Mouse (Mus musculus) neural tube, embryonic 15.5 days (tissue): ENCODE measurements around the gene Cd164l2. TPM values are rescaled to one million over a fixed set of nuclear protein-coding genes. Genes with fewer than 3 reads are reported as not detected.
A peak's percentile ranks its signal among the peaks of the same experiment; 100 is the strongest.

ENCODE experiments used
- ATAC-seq: fragments of 200-750 bp; cut with Nextera tagmentation; 2 replicates; pipeline ENCODE4 v1.8.0; 2017; ENCODE audit warnings: mild to moderate bottlenecking, moderate TSS enrichment, moderate library complexity; ENCODE audit not compliant: low FRiP score
- H3K27ac ChIP-seq: fragments of 300-500 bp; sonication (generic); replicated peaks from 2 replicates; pipeline ENCODE4 v1.5.1; 2015; ENCODE audit warnings: mild to moderate bottlenecking, inconsistent platforms
- H3K27me3 ChIP-seq: fragments of 300-500 bp; sonication (generic); replicated peaks from 2 replicates; pipeline ENCODE4 v1.6.1; 2015; ENCODE audit warnings: inconsistent platforms
- H3K36me3 ChIP-seq: fragments of 300-500 bp; sonication (generic); 2 replicates; pipeline ENCODE4 v1.6.1; 2015; ENCODE audit warnings: inconsistent platforms
- H3K4me1 ChIP-seq: fragments of 300-500 bp; sonication (generic); 2 replicates; pipeline ENCODE4 v1.6.1; 2015; ENCODE audit warnings: inconsistent platforms
- H3K4me2 ChIP-seq: fragments of 300-500 bp; sonication (generic); 2 replicates; pipeline ENCODE4 v1.6.1; 2015; ENCODE audit warnings: inconsistent platforms, mild to moderate bottlenecking, moderate library complexity
- H3K4me3 ChIP-seq: fragments of 300-500 bp; sonication (generic); replicated peaks from 2 replicates; pipeline ENCODE4 v1.5.1; 2015; ENCODE audit warnings: mild to moderate bottlenecking, inconsistent platforms
- H3K9ac ChIP-seq: fragments of 300-500 bp; sonication (generic); replicated peaks from 2 replicates; pipeline ENCODE4 v1.6.1; 2015; ENCODE audit warnings: mild to moderate bottlenecking, inconsistent platforms
- H3K9me3 ChIP-seq: fragments of 300-500 bp; sonication (generic); replicated peaks from 2 replicates; pipeline ENCODE4 v1.6.1; 2016; ENCODE audit warnings: inconsistent platforms
- WGBS: fragments of 180-500 bp; shearing (Covaris S2); methylation state at CpG from one replicate; pipeline ENCODE4 v1.1.7; 2015; ENCODE audit warnings: mixed read lengths; 5-methylcytosine and 5-hydroxymethylcytosine counted together
- polyA plus RNA-seq: library from polyadenylated mRNA; unstranded; fragments of >200 nt; fragmentation: Nextera tagmentation; extraction: Ambion mirVana; gene quantifications from 2 replicates; pipeline ENCODE4 v1.2.1, GENCODE M21; 2015

The Cd164l2 gene
- polyA plus RNA-seq, 1 experiment from 2014 or later: 2.6 TPM

- H3K9ac ChIP-seq: no peak overlapping the region
- H3K27me3 ChIP-seq: no peaks in the 10 kb centered on the region
- no peak overlapping the region for H3K27ac ChIP-seq
- peaks cover 5% of the 10 kb centered on the region; the same call in 1 of the 2 replicates for H3K4me1 ChIP-seq
- WGBS: 48% methylated on average over 8 of the region's 8 CpGs
- H3K9me3 ChIP-seq: no peaks in the 10 kb centered on the region
- H3K36me3 ChIP-seq: no peaks in the 10 kb centered on the region
- no peak overlapping the region for H3K4me2 ChIP-seq
- no peak for ATAC-seq
- H3K4me3 ChIP-seq: no peak overlapping the region
Observed at GRCm38 (mm10) chr4:133227636-133228035, 15.7 kb downstream of the Cd164l2 start.

GRCm38 (mm10) chr4:133229582-133229981 lies 17.7 kb downstream of the Cd164l2 start:
- Histone ChIP-seq H3K4me1 (no peaks in the 10 kb centered on the region), H3K4me2 (no peak overlapping the region), H3K27ac (no peak overlapping the region), H3K36me3 (no peaks in the 10 kb centered on the region), H3K9ac (no peak overlapping the region), H3K9me3 (no peaks in the 10 kb centered on the region), H3K4me3 (no peak overlapping the region), H3K27me3 (no peaks in the 10 kb centered on the region)
- 63% methylated on average over 8 of the region's 8 CpGs for WGBS
- no peak for ATAC-seq

GRCm38 (mm10) chr4:133233285-133233976 lies 21.5 kb downstream of the Cd164l2 start:
- H3K4me3 ChIP-seq: no peak overlapping the region
- no peaks in the 10 kb centered on the region for H3K36me3 ChIP-seq
- H3K4me2 ChIP-seq: no peak overlapping the region
- H3K27me3 ChIP-seq: no peaks in the 10 kb centered on the region
- H3K9ac ChIP-seq: no peak overlapping the region
- WGBS: 42% methylated on average over 10 of the region's 10 CpGs
- H3K4me1 ChIP-seq: no peaks in the 10 kb centered on the region
- no peak for ATAC-seq
- H3K27ac ChIP-seq: no peak overlapping the region
- H3K9me3 ChIP-seq: no peaks in the 10 kb centered on the region

- Histone ChIP-seq H3K36me3 (no peaks in the 10 kb centered on the region), H3K4me1 (no peaks in the 10 kb centered on the region), H3K4me2 (no peak overlapping the region), H3K27ac (no peak overlapping the region), H3K9me3 (no peaks in the 10 kb centered on the region), H3K27me3 (peaks cover 8% of the 10 kb centered on the region), H3K4me3 (no peak overlapping the region), H3K9ac (no peak overlapping the region)
- no peak for ATAC-seq
- WGBS: 64% methylated on average over 5 of the region's 5 CpGs
Observed at GRCm38 (mm10) chr4:133234771-133235170, 22.8 kb downstream of the Cd164l2 start.

- H3K36me3 ChIP-seq: no peaks in the 10 kb centered on the region
- no peak overlapping the region for H3K4me2 ChIP-seq
- H3K27ac ChIP-seq: no peak overlapping the region
- no peak overlapping the region for H3K4me3 ChIP-seq
- H3K27me3 ChIP-seq: peaks cover 13% of the 10 kb centered on the region
- WGBS: 87% methylated on average over 5 of the region's 5 CpGs
- H3K4me1 ChIP-seq: 0 out of 2 replicates have a peak, but pooled peaks cover under 1% of the 10 kb centered on the region
- H3K9me3 ChIP-seq: no peaks in the 10 kb centered on the region
- H3K9ac ChIP-seq: no peak overlapping the region
- no peak for ATAC-seq
Observed at GRCm38 (mm10) chr4:133235415-133235814, 23.5 kb downstream of the Cd164l2 start.

- no peak for ATAC-seq
- Histone ChIP-seq H3K4me2 (no peak overlapping the region), H3K36me3 (no peaks in the 10 kb centered on the region), H3K9me3 (no peaks in the 10 kb centered on the region), H3K4me1 (peaks cover 15% of the 10 kb centered on the region), H3K27me3 (peaks cover 36% of the 10 kb centered on the region), H3K9ac (no peak overlapping the region), H3K27ac (no peak overlapping the region), H3K4me3 (no peak overlapping the region)
- 75% methylated on average over 4 of the region's 4 CpGs for WGBS
Observed at GRCm38 (mm10) chr4:133237911-133238310, 26.0 kb downstream of the Cd164l2 start.

- Histone ChIP-seq H3K9me3 (no peaks in the 10 kb centered on the region), H3K4me3 (peak within 1 kb of the TSS; percentile 56), H3K4me2 (peak within 1 kb of the TSS; percentile 91), H3K4me1 (peaks cover 15% of the 10 kb centered on the region), H3K36me3 (no peaks in the 10 kb centered on the region), H3K27ac (peak within 1 kb of the TSS; percentile 60; the same call in 1 of the 2 replicates), H3K9ac (peak within 1 kb of the TSS; percentile 51), H3K27me3 (peaks cover 52% of the 10 kb centered on the region)
- 7% methylated on average over 16 of the region's 16 CpGs for WGBS
- no peak for ATAC-seq
Observed at GRCm38 (mm10) chr4:133240490-133240921, 28.6 kb downstream of the Cd164l2 start, which contains the start of gene Map3k6. Gene Map3k6, plus strand, starts transcription at chr4:133240818.

GRCm38 (mm10) chr4:133240934-133241908 lies 29.3 kb downstream of the Cd164l2 start:
- under 1% methylated on average over 67 of the region's 78 CpGs for WGBS
- H3K4me2 ChIP-seq: peak overlapping the region; percentile 91
- H3K9me3 ChIP-seq: no peaks in the 10 kb centered on the region
- H3K27ac ChIP-seq: peak overlapping the region; percentile 60; the same call in 1 of the 2 replicates
- H3K4me3 ChIP-seq: peak overlapping the region; percentile 56
- peak; percentile 91 for ATAC-seq
- H3K4me1 ChIP-seq: peaks cover 15% of the 10 kb centered on the region
- H3K27me3 ChIP-seq: peaks cover 59% of the 10 kb centered on the region
- no peaks in the 10 kb centered on the region for H3K36me3 ChIP-seq
- peak overlapping the region; percentile 51 for H3K9ac ChIP-seq

- peak overlapping the region; percentile 91 for H3K4me2 ChIP-seq
- H3K9me3 ChIP-seq: no peaks in the 10 kb centered on the region
- H3K27me3 ChIP-seq: peaks cover 66% of the 10 kb centered on the region
- peaks cover 15% of the 10 kb centered on the region for H3K4me1 ChIP-seq
- H3K9ac ChIP-seq: no peak overlapping the region
- no peak overlapping the region for H3K27ac ChIP-seq
- WGBS: 34% methylated on average over 11 of the region's 11 CpGs
- ATAC-seq: no peak
- H3K4me3 ChIP-seq: peak overlapping the region; percentile 56
- H3K36me3 ChIP-seq: no peaks in the 10 kb centered on the region
Observed at GRCm38 (mm10) chr4:133241910-133242309, 30.0 kb downstream of the Cd164l2 start.

GRCm38 (mm10) chr4:133242710-133243109 lies 30.8 kb downstream of the Cd164l2 start:
- peaks cover 15% of the 10 kb centered on the region for H3K4me1 ChIP-seq
- WGBS: 46% methylated on average over 9 of the region's 9 CpGs

GRCm38 (mm10) chr4:133243538-133243937 lies 31.6 kb downstream of the Cd164l2 start:
- Histone ChIP-seq H3K4me3 (no peak overlapping the region), H3K4me2 (no peak overlapping the region), H3K27ac (no peak overlapping the region), H3K27me3 (peaks cover 81% of the 10 kb centered on the region), H3K4me1 (peaks cover 15% of the 10 kb centered on the region), H3K36me3 (no peaks in the 10 kb centered on the region), H3K9me3 (no peaks in the 10 kb centered on the region), H3K9ac (no peak overlapping the region)
- ATAC-seq: no peak
- WGBS: 39% methylated on average over 12 of the region's 13 CpGs

More at GRCm38 (mm10) chr4:133242710-133243109, 30.8 kb downstream of the Cd164l2 start:
- no peak overlapping the region for H3K4me2 ChIP-seq
- H3K9me3 ChIP-seq: no peaks in the 10 kb centered on the region
- H3K4me3 ChIP-seq: no peak overlapping the region
- peaks cover 73% of the 10 kb centered on the region for H3K27me3 ChIP-seq
- no peak overlapping the region for H3K9ac ChIP-seq
- no peak for ATAC-seq
- no peaks in the 10 kb centered on the region for H3K36me3 ChIP-seq
- H3K27ac ChIP-seq: no peak overlapping the region
